ENCODE assay signal across 14 mouse cellular contexts in genomic region chr7:125604362-125605319, GRCm38 (mm10).
"Had no signal": no experiment of that assay in that cellular context is flagged by ENCODE, and none has a peak within 500 bp of the region (broad histone marks: within the 10 kb centered on the region; RNA-seq: fewer than 3 reads in every experiment).

No protein-coding gene starts in this region.

- H3K36me3 ChIP-seq: limb, embryonic 10.5 days; liver, embryonic 15.5 days; neural tube, embryonic 13.5 days had no signal

- H3K9me3 ChIP-seq: limb, embryonic 10.5 days; liver, embryonic 15.5 days had no signal

- H3K4me2 ChIP-seq: liver, embryonic 11.5 days; liver, embryonic 15.5 days; lung, embryonic 14.5 days; midbrain, embryonic 11.5 days; neural tube, embryonic 13.5 days had no signal

- H3K4me3 ChIP-seq: left cerebral cortex, adult 2 months; limb, embryonic 10.5 days; liver, embryonic 15.5 days; neural tube, embryonic 13.5 days had no signal

- H3K27ac ChIP-seq: left cerebral cortex, adult 2 months; limb, embryonic 10.5 days; liver, embryonic 15.5 days; neural tube, embryonic 13.5 days had no signal

- H3K4me1 ChIP-seq: neural tube, embryonic 13.5 days had no signal

- H3K9ac ChIP-seq: liver, embryonic 15.5 days; lung, embryonic 14.5 days; neural tube, embryonic 13.5 days had no signal

- H3K27me3 ChIP-seq: neural tube, embryonic 13.5 days had no signal

- ATAC-seq: intestine, postnatal 0 days; midbrain, embryonic 16.5 days had no signal

- DNase-seq: kidney, adult 8-10 months; kidney, postnatal 25 days; lung, embryonic 14.5 days; lung, postnatal 10 days; retina, postnatal 1 day; right cerebral cortex, postnatal 4 days had no signal
